Mouse (Mus musculus): ENCODE measurements at regions not wholly inside any gene's neighbourhood (a gene's known extent, or its start where the extent isn't known, plus 50 kb on each side); places are given as distances from the start of the nearest gene placed in this dataset.
"Not testable (repeated sequence)": the region's sequence is repeated elsewhere in the genome, so short reads cannot be mapped to it uniquely, and the experiment has no call there.

DNA sequence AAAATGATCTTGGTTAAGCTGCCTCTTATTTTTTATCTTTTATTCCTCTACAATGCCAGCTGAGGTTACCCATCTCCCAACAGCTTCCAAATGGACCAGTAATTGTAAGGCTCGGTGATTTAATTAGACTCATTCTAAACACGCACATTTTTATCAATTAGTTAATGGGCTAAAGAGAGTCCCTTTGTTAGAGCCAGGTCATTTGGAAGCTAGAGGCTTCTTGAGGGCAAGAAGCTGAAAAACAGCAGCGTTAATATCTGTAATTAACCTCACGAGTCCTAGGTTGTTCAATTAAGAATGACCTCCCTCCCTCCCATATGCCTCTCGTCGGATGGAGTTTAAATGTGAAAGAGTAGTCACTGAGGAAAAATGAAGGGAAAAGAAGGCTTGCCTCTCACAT lies 66.5 kb downstream of the Otx2 start:
- no peak for ATAC-seq (ENCODE audit: low TSS enrichment)

DNA sequence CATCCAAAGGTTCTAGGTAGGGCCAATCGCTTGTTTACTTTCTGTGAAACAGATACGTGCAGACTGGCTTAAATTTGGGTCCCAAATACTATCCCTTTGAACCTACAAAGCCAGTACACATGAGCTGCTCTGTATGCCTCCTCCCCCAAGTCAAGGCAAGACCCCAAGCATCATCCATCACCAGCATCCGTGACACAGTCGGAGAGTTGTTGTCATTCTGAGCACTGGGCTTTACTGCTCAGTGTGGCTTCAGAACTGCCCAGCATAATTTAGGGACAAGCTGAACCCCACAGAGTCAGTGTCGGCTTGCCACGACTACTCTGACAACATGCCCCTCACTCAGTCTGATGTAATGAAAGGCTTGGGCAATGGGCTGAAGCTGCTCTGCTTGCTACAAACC lies 70.1 kb downstream of the Otx2 start:
- no peak for ATAC-seq (ENCODE audit: low TSS enrichment)

DNA sequence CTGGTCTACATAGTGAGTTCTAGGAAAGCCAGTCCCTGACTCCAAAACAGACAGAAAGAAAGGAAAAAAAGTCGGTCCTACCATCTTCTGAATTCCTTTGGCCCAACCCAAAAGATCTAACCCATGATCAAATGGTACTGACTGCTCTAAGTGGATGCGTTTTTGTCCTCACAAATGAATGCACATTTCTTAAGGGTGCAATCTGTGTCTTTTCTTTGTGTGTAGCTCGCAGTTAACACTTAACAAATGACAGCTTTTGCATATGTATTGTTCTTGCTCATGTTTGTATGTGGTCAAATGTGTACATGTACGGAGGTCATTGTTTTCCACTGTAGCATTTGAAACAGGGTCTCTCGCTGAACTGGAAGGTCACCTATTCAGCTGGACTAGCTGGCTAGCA lies 79.3 kb downstream of the Otx2 start:
- no peak for ATAC-seq (ENCODE audit: low TSS enrichment)

DNA sequence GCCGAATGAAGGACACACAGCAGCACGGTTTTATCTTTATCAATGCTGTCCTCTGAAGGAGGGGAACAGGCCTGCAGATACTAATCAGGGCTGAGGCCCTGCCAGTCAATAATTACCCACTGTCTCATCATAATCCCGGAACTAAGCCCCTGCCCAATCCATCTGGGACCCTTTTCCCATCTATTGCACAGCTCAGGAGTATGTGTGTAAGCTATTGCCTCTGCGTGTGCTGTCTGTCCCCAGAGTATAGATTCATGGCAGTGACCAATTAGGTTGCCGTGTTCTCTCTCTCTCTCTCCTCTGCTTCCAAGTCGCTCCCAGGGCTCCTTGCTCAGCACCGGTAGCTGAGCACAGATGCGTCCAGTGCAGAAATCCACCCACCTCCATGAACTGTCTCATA lies 80.3 kb downstream of the Otx2 start:
- no peak for ATAC-seq (ENCODE audit: low TSS enrichment)

DNA sequence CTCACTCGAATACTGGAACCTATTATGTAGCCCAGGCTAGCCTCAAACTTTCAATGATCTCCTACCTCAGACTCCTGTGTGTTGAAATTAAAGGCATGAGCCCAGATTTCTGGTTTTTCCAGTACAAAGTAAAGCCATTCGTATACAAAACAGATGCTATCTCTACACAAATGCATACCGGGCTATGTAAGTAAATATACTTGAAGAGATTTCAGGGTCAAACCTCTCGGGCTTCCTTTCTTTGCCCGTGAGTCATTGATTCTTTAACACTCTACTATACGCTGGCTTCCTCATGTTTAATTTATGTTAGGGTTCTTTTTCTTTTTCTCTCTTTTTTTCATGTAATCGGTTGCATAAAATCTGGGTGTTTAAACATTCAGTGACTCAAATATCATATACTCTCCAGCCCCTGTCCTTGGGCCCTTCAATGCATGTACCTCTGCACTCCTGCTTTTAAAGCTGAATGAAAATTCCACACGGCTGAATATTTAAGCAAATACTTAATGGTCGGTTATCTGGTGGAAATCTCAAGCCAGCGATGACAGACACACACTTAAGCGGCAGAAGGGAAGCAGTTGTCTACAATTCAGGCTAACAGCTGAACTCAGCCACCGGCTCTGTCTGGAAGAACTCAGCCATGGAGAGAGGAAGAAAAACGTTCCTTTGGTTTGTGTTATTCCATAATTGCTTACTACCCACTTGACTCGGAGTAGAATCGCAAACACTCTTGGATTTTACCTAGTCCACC lies 82.0 kb downstream of the Otx2 start:
- no peak for ATAC-seq (ENCODE audit: low TSS enrichment)

DNA sequence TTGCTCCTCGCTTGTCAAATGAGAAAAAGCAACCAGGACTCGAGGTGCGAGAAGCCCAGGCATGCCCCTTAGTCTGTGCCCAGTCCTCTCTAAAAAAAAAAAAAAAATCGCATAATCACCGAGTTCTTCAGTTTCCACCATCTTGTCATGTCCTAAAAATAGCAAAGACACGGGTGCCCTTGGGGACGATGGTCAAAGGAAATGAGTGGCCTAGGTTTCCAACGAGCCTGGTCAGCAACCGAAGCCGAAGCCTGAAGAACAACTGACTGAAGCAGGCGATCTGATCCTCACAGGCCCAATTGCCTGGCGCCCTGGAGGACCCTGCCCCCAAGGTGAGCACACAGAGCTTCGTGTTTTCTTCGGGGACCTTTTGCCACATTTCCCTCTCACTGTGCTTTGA lies 83.2 kb downstream of the Otx2 start:
- ATAC-seq (ENCODE audit: low TSS enrichment) = no peak

DNA sequence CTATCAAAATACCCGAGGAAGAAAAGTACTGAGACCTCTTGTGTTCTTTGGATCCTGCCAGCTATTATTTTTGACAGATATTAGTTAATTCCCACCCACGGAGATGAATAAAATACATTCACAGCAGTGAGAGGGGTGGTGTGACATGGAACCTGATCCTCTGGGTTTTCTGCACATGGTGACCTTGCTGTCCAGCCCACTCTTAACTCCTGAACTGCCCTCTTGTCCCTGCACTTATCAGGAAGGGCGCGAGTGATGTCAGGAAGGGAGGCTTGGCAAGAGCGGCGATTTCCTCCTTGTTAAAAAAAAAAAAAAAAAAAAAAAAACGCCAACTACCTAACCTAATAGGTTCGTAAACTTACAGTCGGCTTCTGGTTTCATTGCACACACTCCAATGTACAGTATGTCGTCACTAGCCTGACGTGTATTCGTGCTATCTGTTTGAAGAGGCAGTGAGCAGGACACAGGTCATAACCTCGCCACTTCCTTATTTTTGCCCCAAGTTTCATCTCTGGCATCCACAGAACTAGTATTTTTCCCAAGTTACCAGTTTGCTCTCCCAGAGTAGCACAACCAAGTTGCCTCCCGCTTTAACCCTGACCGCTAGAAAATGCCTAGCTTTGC lies 83.8 kb downstream of the Otx2 start:
- ATAC-seq (ENCODE audit: low TSS enrichment) = no peak

DNA sequence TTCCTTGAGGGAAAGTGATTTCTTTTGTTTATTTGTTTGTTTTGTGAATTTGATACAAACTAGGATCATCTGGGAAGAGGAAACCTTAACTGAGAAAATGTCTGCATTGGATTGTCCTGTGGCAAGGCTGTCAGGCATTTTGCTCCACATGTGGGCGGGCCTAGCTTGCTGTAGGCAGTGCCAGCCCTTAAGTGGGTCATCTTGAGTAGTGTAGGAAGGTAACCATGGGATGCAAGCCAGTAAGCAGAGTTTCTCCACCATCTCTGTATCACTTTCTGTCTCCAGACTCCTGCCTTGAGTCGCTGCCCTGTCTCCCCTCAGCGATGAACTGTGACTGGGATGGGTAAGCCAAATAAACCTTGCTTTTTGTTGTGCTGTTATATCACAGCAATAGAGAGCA lies 87.8 kb downstream of the Otx2 start:
- ATAC-seq (ENCODE audit: low TSS enrichment) = peak; percentile 99

DNA sequence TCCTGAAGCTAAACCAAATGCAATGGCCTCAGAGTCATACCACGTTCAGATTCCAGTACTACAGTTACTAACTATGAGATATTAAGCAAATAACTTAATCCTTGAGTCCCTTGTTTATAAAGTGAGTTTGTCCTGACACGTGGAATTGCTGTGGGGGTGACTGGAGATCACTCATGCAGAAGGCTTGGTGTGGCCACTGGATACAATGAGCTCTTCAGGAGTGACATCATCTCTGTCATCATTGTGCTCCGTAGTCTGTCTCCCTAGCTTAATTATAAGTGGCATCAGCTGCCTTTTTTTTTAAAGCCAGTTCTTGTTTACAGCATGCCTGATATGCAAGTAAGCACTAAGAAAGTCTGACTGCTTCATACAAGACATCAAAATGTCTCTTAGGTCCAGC lies 89.0 kb downstream of the Otx2 start:
- ATAC-seq (ENCODE audit: low TSS enrichment) = no peak

DNA sequence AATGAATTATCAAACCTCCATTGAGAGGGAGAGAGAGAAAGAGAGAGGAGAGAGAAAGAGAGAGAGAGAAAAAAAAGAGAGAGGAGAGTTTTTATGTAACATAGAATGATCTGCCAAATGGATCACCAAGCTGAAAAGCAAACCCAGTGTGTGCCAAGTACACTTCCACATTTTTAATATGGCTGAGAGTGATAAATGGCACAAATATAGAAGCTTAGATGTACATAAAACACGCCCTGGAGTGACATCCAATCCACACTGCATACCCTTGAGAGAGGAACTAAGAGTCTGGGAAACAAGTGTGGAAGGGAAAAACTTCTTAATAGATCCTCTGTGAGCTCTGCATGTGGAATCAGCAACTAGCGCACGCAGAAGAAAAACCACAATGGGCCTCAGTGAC lies 90.1 kb downstream of the Otx2 start:
- no peak for ATAC-seq (ENCODE audit: low TSS enrichment)

DNA sequence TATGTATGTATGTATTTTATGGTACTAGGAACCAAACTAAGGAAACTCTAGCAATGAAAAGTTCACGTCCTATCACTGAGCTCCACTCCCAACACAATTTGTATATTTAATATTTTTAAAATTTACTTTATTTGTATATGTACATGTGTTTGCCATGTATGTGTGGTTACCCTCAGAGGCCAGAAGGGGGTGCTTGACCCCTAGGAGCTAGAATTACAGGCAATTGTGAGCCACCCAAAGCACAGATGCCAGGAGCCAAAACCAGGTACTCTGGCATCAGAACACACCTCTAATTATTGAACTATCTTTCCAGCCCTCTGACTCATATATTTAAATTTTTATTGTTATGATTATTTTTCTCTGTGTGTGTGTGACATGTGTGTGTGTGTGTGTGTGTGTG lies 91.5 kb downstream of the Otx2 start:
- ATAC-seq (ENCODE audit: low TSS enrichment) = no peak

DNA sequence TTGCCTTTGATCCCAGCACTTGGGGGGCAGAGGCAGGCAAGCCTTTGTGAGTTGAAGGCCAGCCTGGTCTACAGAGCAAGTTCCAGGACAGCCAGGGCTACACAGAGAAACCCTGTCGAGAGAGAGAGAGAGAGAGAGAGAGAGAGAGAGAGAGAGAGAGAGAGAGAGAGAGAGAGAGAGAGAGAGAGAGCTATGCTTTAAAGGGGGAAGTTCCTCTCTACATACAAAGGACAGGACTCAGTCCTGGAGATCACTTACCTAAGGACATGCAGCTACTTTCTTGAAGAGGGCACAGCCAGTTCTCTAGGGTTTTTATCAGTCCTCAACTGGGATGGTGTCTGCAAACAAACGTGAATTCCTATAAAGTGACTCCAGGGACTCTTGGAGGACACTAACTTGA lies 92.3 kb downstream of the Otx2 start:
- not testable (repeated sequence) for ATAC-seq (ENCODE audit: low TSS enrichment)

DNA sequence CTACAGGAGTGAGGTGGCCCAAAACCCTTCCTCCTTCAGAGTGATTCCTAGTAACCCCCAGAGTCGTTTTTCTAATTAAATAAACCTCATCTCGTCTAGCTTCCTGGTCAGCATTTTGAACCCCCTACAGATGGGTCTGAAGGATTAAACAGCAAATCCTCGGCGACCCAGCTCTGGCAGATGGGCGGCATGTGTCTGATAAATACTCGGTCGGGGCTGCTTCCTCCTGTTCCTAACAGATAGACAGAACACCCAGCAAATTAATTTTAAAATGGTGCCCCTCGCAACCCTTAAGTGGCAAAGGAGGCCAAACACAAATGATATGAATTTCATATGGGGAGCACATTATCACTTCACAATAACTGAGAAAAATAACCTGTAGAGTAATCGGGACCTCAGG lies 93.2 kb downstream of the Otx2 start:
- no peak for ATAC-seq (ENCODE audit: low TSS enrichment)

DNA sequence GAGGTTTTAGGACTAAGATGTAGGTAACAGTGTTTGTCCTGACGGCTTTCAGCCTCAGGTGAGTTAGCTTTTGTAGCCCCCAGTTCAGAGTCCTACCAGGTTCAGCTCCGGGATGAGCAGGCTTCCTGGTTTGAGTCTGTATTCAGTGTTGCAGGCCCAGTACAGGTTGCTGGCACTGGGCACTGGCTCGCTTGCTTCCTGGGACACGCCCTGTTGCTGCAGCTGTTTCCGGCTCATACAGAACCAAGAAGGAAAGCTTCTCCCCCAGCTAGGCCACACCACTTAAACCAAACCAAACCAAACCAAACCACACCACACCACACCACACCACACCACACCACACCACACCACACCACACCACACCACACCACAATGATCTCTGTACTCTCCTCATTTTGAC lies 93.6 kb downstream of the Otx2 start:
- ATAC-seq (ENCODE audit: low TSS enrichment) = no peak
